Mouse (Mus musculus) thymus, postnatal 14 days (tissue): ENCODE data around the gene Pid1.
"Not testable (repeated sequence)": the region's sequence is repeated elsewhere in the genome, so short reads cannot be mapped to it uniquely, and the experiment has no call there.

Experiments
- DNase-seq: peaks from one replicate; pipeline ENCODE4 v3.0.0; 2021

Gene Pid1

GRCm38 (mm10) chr1:84254361-84254760 lies 109.6 kb downstream of the Pid1 start:
- no peak for DNase-seq

GRCm38 (mm10) chr1:84253838-84254237 lies 110.1 kb downstream of the Pid1 start:
- no peak for DNase-seq

- no peak for DNase-seq
These were observed 112.8 kb downstream of the Pid1 start for GRCm38 (mm10) chr1:84251205-84251604.

GRCm38 (mm10) chr1:84250770-84251169 lies 113.2 kb downstream of the Pid1 start:
- DNase-seq = no peak

GRCm38 (mm10) chr1:84249772-84250338 lies 114.1 kb downstream of the Pid1 start:
- DNase-seq = no peak

- DNase-seq = no peak
These were observed 116.9 kb downstream of the Pid1 start for GRCm38 (mm10) chr1:84247111-84247510.

GRCm38 (mm10) chr1:84241192-84241828 lies 122.7 kb downstream of the Pid1 start:
- no peak for DNase-seq

- no peak for DNase-seq
These were observed 123.8 kb downstream of the Pid1 start for GRCm38 (mm10) chr1:84240203-84240602.

GRCm38 (mm10) chr1:84230431-84230830 lies 133.5 kb downstream of the Pid1 start:
- no peak for DNase-seq

- DNase-seq = no peak
These were observed 138.4 kb downstream of the Pid1 start for GRCm38 (mm10) chr1:84225626-84226025.

- DNase-seq = no peak
These were observed 141.9 kb downstream of the Pid1 start for GRCm38 (mm10) chr1:84222051-84222450.

- DNase-seq = no peak
These were observed 145.4 kb downstream of the Pid1 start for GRCm38 (mm10) chr1:84218605-84219004.

- no peak for DNase-seq
These were observed 146.2 kb downstream of the Pid1 start for GRCm38 (mm10) chr1:84217777-84218176.

GRCm38 (mm10) chr1:84211507-84211906 lies 152.5 kb downstream of the Pid1 start:
- DNase-seq = no peak

- DNase-seq = not testable (repeated sequence)
These were observed 158.2 kb downstream of the Pid1 start for GRCm38 (mm10) chr1:84205746-84206145.

GRCm38 (mm10) chr1:84203494-84203893 lies 160.5 kb downstream of the Pid1 start:
- DNase-seq = no peak

- no peak for DNase-seq
These were observed 164.1 kb downstream of the Pid1 start for GRCm38 (mm10) chr1:84199890-84200289.

GRCm38 (mm10) chr1:84198887-84199286 lies 165.1 kb downstream of the Pid1 start:
- DNase-seq = no peak

GRCm38 (mm10) chr1:84192167-84192566 lies 171.8 kb downstream of the Pid1 start:
- DNase-seq = no peak

GRCm38 (mm10) chr1:84189446-84189845 lies 174.5 kb downstream of the Pid1 start:
- DNase-seq = no peak

GRCm38 (mm10) chr1:84186756-84187437 lies 177.1 kb downstream of the Pid1 start:
- DNase-seq = no peak

GRCm38 (mm10) chr1:84177696-84178095 lies 186.3 kb downstream of the Pid1 start:
- DNase-seq = no peak

GRCm38 (mm10) chr1:84177033-84177432 lies 186.9 kb downstream of the Pid1 start:
- no peak for DNase-seq

- no peak for DNase-seq
These were observed 191.0 kb downstream of the Pid1 start for GRCm38 (mm10) chr1:84172941-84173340.
